Mouse (Mus musculus) heart, postnatal 0 days (tissue): Measurements from ENCODE around the gene Slc7a10. TPM values are rescaled to one million over a fixed set of nuclear protein-coding genes. Genes with fewer than 3 reads are reported as not detected.

Source experiments
- ATAC-seq: fragments of 200-750 bp; cut with Nextera tagmentation; 2 replicates; pipeline ENCODE4 v1.8.0; 2017; ENCODE audit warnings: low read depth, moderate number of reproducible peaks, moderate library complexity; ENCODE audit not compliant: insufficient read depth
- DNase-seq: peaks from one replicate; pipeline ENCODE4 v3.0.0-alpha.2; 2016; ENCODE audit warnings: low spot score
- H3K27ac ChIP-seq: fragments of 300-500 bp; sonication (generic); 2 replicates; pipeline ENCODE4 v1.5.1; 2014; ENCODE audit warnings: low read depth, mild to moderate bottlenecking
- H3K27me3 ChIP-seq: fragments of 300-500 bp; sonication (generic); 2 replicates; pipeline ENCODE4 v1.6.1; 2014; ENCODE audit warnings: low read length, mixed read lengths; ENCODE audit not compliant: control insufficient read depth, insufficient read depth
- H3K36me3 ChIP-seq: fragments of 300-500 bp; sonication (generic); replicated peaks from 2 replicates; pipeline ENCODE4 v1.6.1; 2014; ENCODE audit warnings: low read length, mixed read lengths; ENCODE audit not compliant: control insufficient read depth, insufficient read depth
- H3K4me1 ChIP-seq: fragments of 300-500 bp; sonication (generic); 2 replicates; pipeline ENCODE4 v1.6.1; 2014; ENCODE audit warnings: antibody characterized with exemption; ENCODE audit not compliant: control insufficient read depth, insufficient read depth
- H3K4me2 ChIP-seq: fragments of 300-500 bp; sonication (generic); 2 replicates; pipeline ENCODE4 v1.6.1; 2014; ENCODE audit warnings: low read depth, mild to moderate bottlenecking, low read length, moderate library complexity
- H3K4me3 ChIP-seq: fragments of 300-500 bp; sonication (generic); 2 replicates; pipeline ENCODE4 v1.5.1; 2014; ENCODE audit warnings: low read depth, low read length
- H3K9ac ChIP-seq: fragments of 300-500 bp; sonication (generic); replicated peaks from 2 replicates; pipeline ENCODE4 v1.6.1; 2014; ENCODE audit warnings: low read depth, low read length, mixed read lengths
- H3K9me3 ChIP-seq: fragments of 300-500 bp; sonication (generic); replicated peaks from 2 replicates; pipeline ENCODE4 v1.6.1; 2016; ENCODE audit warnings: low read length; ENCODE audit not compliant: control insufficient read depth
- CTCF ChIP-seq: IDR thresholded peaks from 2 replicates; pipeline ENCODE4 v1.5.1; 2016; ENCODE audit warnings: antibody characterized with exemption, control low read depth, low read depth
- EP300 ChIP-seq: IDR thresholded peaks from 2 replicates; pipeline ENCODE4 v1.6.1; 2016; ENCODE audit warnings: antibody characterized with exemption, low read depth
- WGBS: fragments of 180-500 bp; shearing (Covaris S2); extraction: QIAGEN DNeasy Blood & Tissue Kit; methylation state at CpG from one replicate; pipeline ENCODE4 v1.1.7; 2014; 5-methylcytosine and 5-hydroxymethylcytosine counted together
- polyA plus RNA-seq: library from polyadenylated mRNA; unstranded; fragments of >200 nt; fragmentation: Nextera tagmentation; extraction: Ambion mirVana; gene quantifications from 2 replicates; pipeline ENCODE4 v1.2.1, GENCODE M21; 2015
- total RNA-seq: library from RNA; depleted of rRNA; stranded (reverse); fragments of >200 nt; gene quantifications from 2 replicates; pipeline ENCODE4 v1.2.3, GENCODE M21; 2014; ENCODE audit warnings: low replicate concordance

Gene Slc7a10
- total and polyA plus RNA-seq, 2 experiments from 2014 or later: 0.11 to 0.15 TPM

GRCm38 (mm10) chr7:35197022-35197421, 10.8 kb downstream of the Slc7a10 start:
- TF ChIP-seq CTCF (no peak), EP300 (no peak)
- H3K4me2 ChIP-seq: no peak overlapping the region
- no peak for ATAC-seq

GRCm38 (mm10) chr7:35198981-35199754, 13.0 kb downstream of the Slc7a10 start:
- Histone ChIP-seq H3K9me3 (no peaks in the 10 kb centered on the region), H3K4me3 (no peak overlapping the region), H3K9ac (no peak overlapping the region), H3K36me3 (no peaks in the 10 kb centered on the region), H3K27me3 (no peaks in the 10 kb centered on the region), H3K4me1 (no peaks in the 10 kb centered on the region), H3K27ac (no peak overlapping the region), H3K4me2 (no peak overlapping the region)
- WGBS: 83% methylated on average over 12 of the region's 12 CpGs
- TF ChIP-seq EP300: no peak
- no peak for TF ChIP-seq CTCF
- DNase-seq: no peak
- no peak for ATAC-seq

More at GRCm38 (mm10) chr7:35197022-35197421, 10.8 kb downstream of the Slc7a10 start:
- Histone ChIP-seq H3K27me3 (0 out of 2 replicates have a peak, but pooled peaks cover 2% of the 10 kb centered on the region), H3K9ac (no peak overlapping the region), H3K27ac (no peak overlapping the region), H3K4me1 (no peaks in the 10 kb centered on the region), H3K36me3 (no peaks in the 10 kb centered on the region), H3K9me3 (no peaks in the 10 kb centered on the region), H3K4me3 (no peak overlapping the region)
- no peak for DNase-seq
- WGBS: 48% methylated on average over 2 of the region's 2 CpGs

DNA sequence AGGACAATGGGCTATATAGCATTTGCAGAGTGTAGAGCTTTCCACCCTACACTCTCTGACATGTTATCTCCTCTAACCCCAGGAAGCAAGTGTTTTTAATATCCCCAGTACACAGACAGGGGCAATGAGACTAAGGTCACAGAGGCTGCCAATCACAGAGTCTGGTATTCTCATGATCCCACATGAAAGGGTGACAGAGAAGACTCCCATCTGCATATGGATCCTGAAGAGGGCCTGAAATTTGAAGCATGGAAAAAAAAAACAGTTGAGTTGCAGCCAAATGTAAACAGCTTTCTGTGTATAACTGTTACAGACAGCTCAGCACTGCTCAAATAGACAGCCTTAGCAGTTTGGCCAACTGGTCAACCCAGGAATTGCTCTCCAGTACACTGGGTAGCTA, 13.6 kb downstream of the Slc7a10 start:
- Histone ChIP-seq H3K36me3 (no peaks in the 10 kb centered on the region), H3K9ac (no peak overlapping the region), H3K9me3 (no peaks in the 10 kb centered on the region), H3K27ac (no peak overlapping the region), H3K4me2 (no peak overlapping the region), H3K4me1 (no peaks in the 10 kb centered on the region), H3K27me3 (no peaks in the 10 kb centered on the region), H3K4me3 (no peak overlapping the region)
- no peak for DNase-seq
- TF ChIP-seq EP300 (no peak), CTCF (no peak)
- no peak for ATAC-seq

DNA sequence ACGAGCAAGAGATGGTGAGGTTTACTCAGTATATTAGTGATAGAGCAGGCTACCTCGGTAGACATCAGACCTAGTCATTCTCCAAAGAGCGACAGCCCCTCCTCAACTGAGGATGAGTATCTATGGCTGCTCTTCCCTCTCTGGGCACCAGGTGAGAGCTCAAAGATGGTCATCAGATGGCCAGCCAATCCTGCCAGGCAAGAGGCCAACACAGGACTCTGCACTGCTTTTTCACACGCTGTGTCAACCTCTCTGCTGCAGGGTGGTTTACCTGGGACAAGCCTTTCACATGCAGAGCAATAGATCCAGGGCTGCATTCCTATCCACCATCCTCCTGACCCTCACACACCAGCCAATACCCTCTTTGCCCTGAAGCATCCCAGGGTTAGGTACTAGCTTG, 25.6 kb downstream of the Slc7a10 start:
- ATAC-seq: no peak
- Histone ChIP-seq H3K4me1 (0 out of 2 replicates have a peak, but pooled peaks cover 7% of the 10 kb centered on the region), H3K4me3 (no peak overlapping the region), H3K27ac (no peak overlapping the region), H3K27me3 (peaks cover 24% of the 10 kb centered on the region), H3K36me3 (no peaks in the 10 kb centered on the region), H3K9ac (no peak overlapping the region), H3K9me3 (no peaks in the 10 kb centered on the region), H3K4me2 (no peak overlapping the region)
- TF ChIP-seq EP300 (no peak), CTCF (no peak)
- no peak for DNase-seq
- 86% methylated on average over 4 of the region's 4 CpGs for WGBS

DNA sequence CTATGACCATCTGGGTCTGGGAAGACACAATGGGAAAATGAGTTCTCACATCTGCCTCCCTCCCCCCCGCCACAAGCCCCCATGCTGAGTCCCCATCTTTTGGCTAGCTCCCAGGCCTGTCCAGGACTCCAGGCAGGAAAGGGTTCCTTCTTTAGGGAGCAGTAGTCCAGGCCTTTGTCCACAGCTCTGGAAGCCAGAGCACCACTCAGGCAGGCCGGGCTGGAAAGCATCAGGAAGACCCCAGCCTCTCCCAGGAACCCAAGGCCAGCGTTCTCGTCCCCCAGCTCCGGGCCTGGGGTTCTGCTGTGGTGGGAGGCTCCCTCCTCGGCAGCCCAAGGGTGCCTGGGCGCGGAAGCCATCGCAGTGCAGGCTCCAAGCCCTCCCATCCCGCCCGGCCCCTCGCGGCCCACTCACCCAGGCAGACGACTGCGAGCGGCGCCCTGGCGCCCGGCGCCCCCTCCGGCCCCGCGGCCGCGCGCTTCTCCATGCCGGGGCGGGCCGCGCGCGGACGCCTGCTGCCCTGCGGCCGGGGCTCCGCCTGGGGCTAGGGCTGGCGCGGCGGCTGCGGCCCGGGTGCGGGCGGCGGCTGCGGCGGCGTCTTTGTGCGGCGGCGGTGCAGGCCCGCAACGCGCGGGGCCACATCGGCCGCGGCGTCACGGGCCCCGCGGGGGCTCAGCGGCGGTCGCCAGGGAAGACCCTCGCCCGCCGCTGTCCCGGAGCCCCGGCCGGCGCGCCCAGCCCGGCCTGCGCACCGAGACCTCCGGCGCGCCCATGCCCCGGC, 28.4 kb downstream of the Slc7a10 start:
- peaks cover 33% of the 10 kb centered on the region for H3K27me3 ChIP-seq
- peak overlapping the region; percentile 61 for H3K4me3 ChIP-seq
- no peak overlapping the region for H3K27ac ChIP-seq
- H3K9ac ChIP-seq: peak overlapping the region; percentile 43; the same call in 1 of the 2 replicates
- no peaks in the 10 kb centered on the region for H3K9me3 ChIP-seq
- 0% methylated on average over 43 of the region's 79 CpGs for WGBS
- peak; percentile 41; the same call in 1 of the 2 replicates for ATAC-seq
- H3K4me1 ChIP-seq: 0 out of 2 replicates have a peak, but pooled peaks cover 7% of the 10 kb centered on the region
- peak overlapping the region; percentile 99 for H3K4me2 ChIP-seq
- no peak for DNase-seq
- TF ChIP-seq EP300: no peak
- no peak for TF ChIP-seq CTCF
- H3K36me3 ChIP-seq: no peaks in the 10 kb centered on the region
